Mouse (Mus musculus) embryonic facial prominence, embryonic 15.5 days (tissue): Measurements from ENCODE around the gene Zfp148. TPM values are rescaled to one million over a fixed set of nuclear protein-coding genes. Genes with fewer than 3 reads are reported as not detected.
"Not testable (repeated sequence)": the region's sequence is repeated elsewhere in the genome, so short reads cannot be mapped to it uniquely, and the experiment has no call there.

Source experiments
- ATAC-seq: fragments of 200-750 bp; cut with Nextera tagmentation; 2 replicates; pipeline ENCODE4 v1.8.0; 2017; ENCODE audit warnings: low read depth, moderate TSS enrichment; ENCODE audit not compliant: insufficient number of reproducible peaks, low FRiP score, low TSS enrichment
- H3K27ac ChIP-seq: fragments of 300-500 bp; sonication (generic); replicated peaks from 2 replicates; pipeline ENCODE4 v1.5.1; 2015; ENCODE audit warnings: mild to moderate bottlenecking, inconsistent platforms
- H3K27me3 ChIP-seq: fragments of 300-500 bp; sonication (generic); 2 replicates; pipeline ENCODE4 v1.6.1; 2015; ENCODE audit warnings: inconsistent platforms
- H3K36me3 ChIP-seq: fragments of 300-500 bp; sonication (generic); 2 replicates; pipeline ENCODE4 v1.6.1; 2015; ENCODE audit warnings: mild to moderate bottlenecking, inconsistent platforms
- H3K4me1 ChIP-seq: fragments of 300-500 bp; sonication (generic); 2 replicates; pipeline ENCODE4 v1.6.1; 2015; ENCODE audit warnings: inconsistent platforms
- H3K4me2 ChIP-seq: fragments of 300-500 bp; sonication (generic); replicated peaks from 2 replicates; pipeline ENCODE4 v1.6.1; 2015; ENCODE audit warnings: mild to moderate bottlenecking, inconsistent platforms
- H3K4me3 ChIP-seq: fragments of 300-500 bp; sonication (generic); replicated peaks from 2 replicates; pipeline ENCODE4 v1.5.1; 2015; ENCODE audit warnings: mild to moderate bottlenecking, inconsistent platforms
- H3K9ac ChIP-seq: fragments of 300-500 bp; sonication (generic); 2 replicates; pipeline ENCODE4 v1.6.1; 2015; ENCODE audit warnings: inconsistent platforms
- H3K9me3 ChIP-seq: fragments of 300-500 bp; sonication (generic); replicated peaks from 2 replicates; pipeline ENCODE4 v1.6.1; 2016; ENCODE audit warnings: inconsistent platforms
- WGBS: fragments of 180-500 bp; shearing (Covaris S2); methylation state at CpG from one replicate; pipeline ENCODE4 v1.1.7; 2015; 5-methylcytosine and 5-hydroxymethylcytosine counted together
- polyA plus RNA-seq: library from polyadenylated mRNA; unstranded; fragments of >200 nt; fragmentation: Nextera tagmentation; extraction: Ambion mirVana; gene quantifications from 2 replicates; pipeline ENCODE4 v1.2.1, GENCODE M21; 2015

Gene Zfp148
- polyA plus RNA-seq, 1 experiment from 2014 or later: 55.3 TPM

- Histone ChIP-seq H3K4me2 (peak overlapping the region; percentile 72), H3K27me3 (no peaks in the 10 kb centered on the region), H3K9me3 (no peaks in the 10 kb centered on the region), H3K27ac (peak overlapping the region; percentile 95), H3K4me1 (peaks cover 19% of the 10 kb centered on the region), H3K9ac (peak overlapping the region; percentile 90), H3K36me3 (no peaks in the 10 kb centered on the region), H3K4me3 (peak overlapping the region; percentile 87)
- 3% methylated on average over 18 of the region's 18 CpGs for WGBS
- ATAC-seq: no peak
Measured at GRCm38 (mm10) chr16:33381614-33382245, 1.1 kb downstream of the Zfp148 start.

DNA sequence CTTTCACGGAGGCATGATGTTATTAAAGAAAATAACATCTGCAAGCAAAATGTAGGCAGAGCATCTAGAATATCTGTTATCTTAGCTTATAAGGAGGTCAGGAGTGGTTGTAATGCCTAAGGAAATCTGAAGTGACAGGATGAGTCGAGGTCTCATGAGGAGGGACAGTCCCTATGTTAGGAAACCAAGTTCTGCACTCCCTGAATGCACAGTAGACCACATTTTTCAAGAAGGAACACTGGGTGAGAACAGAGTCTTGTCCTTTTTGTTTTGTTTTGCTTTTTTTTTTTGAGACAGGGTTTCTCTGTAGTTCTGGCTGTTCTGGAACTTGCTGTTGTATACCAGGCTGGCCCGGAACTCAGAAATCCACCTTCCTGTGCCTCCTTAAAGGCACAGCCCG is 1.7 kb downstream of the Zfp148 start:
- H3K4me2 ChIP-seq: peak overlapping the region; percentile 72
- peak overlapping the region; percentile 87 for H3K4me3 ChIP-seq
- H3K9me3 ChIP-seq: no peaks in the 10 kb centered on the region
- no peaks in the 10 kb centered on the region for H3K27me3 ChIP-seq
- no peak for ATAC-seq
- H3K9ac ChIP-seq: peak overlapping the region; percentile 90; the same call in 1 of the 2 replicates
- H3K36me3 ChIP-seq: no peaks in the 10 kb centered on the region
- peak overlapping the region; percentile 95 for H3K27ac ChIP-seq
- WGBS: 33% methylated on average over 4 of the region's 4 CpGs
- peaks cover 19% of the 10 kb centered on the region for H3K4me1 ChIP-seq

GRCm38 (mm10) chr16:33383584-33383983 is 2.9 kb downstream of the Zfp148 start:
- no peaks in the 10 kb centered on the region for H3K36me3 ChIP-seq

GRCm38 (mm10) chr16:33384057-33384456 is 3.4 kb downstream of the Zfp148 start:
- H3K4me3 ChIP-seq, H3K27me3 ChIP-seq, H3K36me3 ChIP-seq, H3K9ac ChIP-seq, ATAC-seq, H3K9me3 ChIP-seq, H3K27ac ChIP-seq, H3K4me2 ChIP-seq: not testable (repeated sequence)
- H3K4me1 ChIP-seq: peaks cover 19% of the 10 kb centered on the region
- 64% methylated on average over 2 of the region's 2 CpGs for WGBS

More at GRCm38 (mm10) chr16:33383584-33383983, 2.9 kb downstream of the Zfp148 start:
- Histone ChIP-seq H3K27ac (no peak overlapping the region), H3K4me1 (peaks cover 19% of the 10 kb centered on the region), H3K4me2 (no peak overlapping the region), H3K4me3 (no peak overlapping the region), H3K9ac (no peak overlapping the region), H3K27me3 (no peaks in the 10 kb centered on the region), H3K9me3 (no peaks in the 10 kb centered on the region)
- 92% methylated on average over 3 of the region's 3 CpGs for WGBS
- no peak for ATAC-seq

DNA sequence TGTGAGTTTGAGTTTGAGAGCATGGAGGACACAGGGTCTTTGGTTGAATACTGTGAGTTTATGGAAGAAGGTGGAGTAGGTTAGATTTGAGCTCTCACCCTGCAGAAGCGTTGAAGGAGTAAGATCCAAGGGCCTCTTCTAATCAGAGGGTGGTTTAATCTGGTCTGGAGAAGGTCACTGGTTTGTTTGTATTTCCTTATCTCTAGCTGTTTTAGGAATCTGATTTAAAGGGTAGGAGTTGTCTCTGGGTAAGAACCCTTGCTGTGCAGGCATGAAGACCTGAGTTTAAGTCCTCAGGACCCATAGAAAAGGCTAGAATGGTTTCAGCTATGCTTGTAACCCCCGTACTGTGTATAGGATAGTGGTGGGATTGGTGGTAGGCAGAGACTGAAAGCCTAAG is 6.4 kb downstream of the Zfp148 start:
- Histone ChIP-seq H3K4me2 (no peak overlapping the region), H3K4me1 (peaks cover 6% of the 10 kb centered on the region; the same call in 1 of the 2 replicates), H3K9me3 (no peaks in the 10 kb centered on the region), H3K36me3 (no peaks in the 10 kb centered on the region), H3K9ac (no peak overlapping the region), H3K27ac (no peak overlapping the region), H3K4me3 (no peak overlapping the region), H3K27me3 (no peaks in the 10 kb centered on the region)
- 94% methylated on average over 2 of the region's 2 CpGs for WGBS
- no peak for ATAC-seq

GRCm38 (mm10) chr16:33387420-33387819 is 6.8 kb downstream of the Zfp148 start:
- Histone ChIP-seq H3K27me3 (no peaks in the 10 kb centered on the region), H3K4me1 (peaks cover 2% of the 10 kb centered on the region; the same call in 1 of the 2 replicates), H3K9me3 (no peaks in the 10 kb centered on the region), H3K4me2 (no peak overlapping the region), H3K9ac (no peak overlapping the region), H3K27ac (no peak overlapping the region), H3K36me3 (no peaks in the 10 kb centered on the region), H3K4me3 (no peak overlapping the region)
- no peak for ATAC-seq
- 93% methylated on average over 2 of the region's 2 CpGs for WGBS

DNA sequence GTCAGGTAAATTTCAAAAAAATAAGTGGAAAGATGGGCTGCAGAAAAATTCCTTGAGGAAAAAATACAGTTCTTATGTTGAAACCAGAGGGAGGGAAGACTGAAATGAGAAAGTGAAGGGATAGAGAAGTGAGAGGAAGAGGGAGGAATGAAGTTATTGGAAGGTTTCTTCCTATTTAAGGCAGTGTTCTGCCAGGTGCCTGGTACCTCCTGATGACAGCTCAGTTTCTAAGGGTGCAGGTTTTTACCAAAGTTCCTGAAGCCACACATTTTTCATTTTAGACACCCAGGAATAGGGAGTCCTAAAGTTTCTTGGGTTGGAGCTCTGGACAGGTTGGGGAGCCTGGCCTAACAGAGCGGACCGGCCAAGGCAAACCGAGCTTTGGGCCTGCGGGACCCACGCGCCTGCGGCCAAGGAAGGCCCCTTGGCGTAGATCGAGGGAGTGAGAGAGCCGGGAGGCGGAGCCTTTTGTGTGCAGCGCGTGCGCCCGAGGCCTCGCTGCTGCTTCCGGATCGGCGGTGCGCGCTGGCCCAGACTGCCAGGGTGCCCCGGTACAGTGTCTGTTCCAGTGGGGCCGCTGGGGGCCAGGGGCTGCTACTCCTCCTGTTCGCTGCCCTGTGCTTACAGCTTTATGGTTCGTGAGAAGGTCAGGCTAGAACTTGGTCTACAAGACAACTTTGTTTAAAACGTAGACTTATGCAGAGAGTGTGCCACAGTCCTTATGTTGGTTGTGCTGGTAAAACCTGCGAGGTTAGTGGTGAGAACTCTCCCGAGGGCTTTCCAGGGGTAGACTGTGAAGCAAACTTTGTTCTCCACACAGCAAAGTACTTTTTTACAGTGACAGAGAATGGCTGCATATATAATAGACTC is 19.5 kb downstream of the Zfp148 start:
- peak overlapping the region; percentile 39 for H3K9ac ChIP-seq
- 1% methylated on average over 28 of the region's 28 CpGs for WGBS
- H3K4me1 ChIP-seq: peaks cover 24% of the 10 kb centered on the region
- peak; percentile 84 for ATAC-seq
- peak overlapping the region; percentile 71 for H3K27ac ChIP-seq
- no peaks in the 10 kb centered on the region for H3K27me3 ChIP-seq
- peak overlapping the region; percentile 73 for H3K4me2 ChIP-seq
- peak overlapping the region; percentile 46 for H3K4me3 ChIP-seq
- no peaks in the 10 kb centered on the region for H3K9me3 ChIP-seq
- no peaks in the 10 kb centered on the region for H3K36me3 ChIP-seq

GRCm38 (mm10) chr16:33400943-33401342 is 20.3 kb downstream of the Zfp148 start:
- Histone ChIP-seq H3K9me3 (no peaks in the 10 kb centered on the region), H3K4me3 (no peak overlapping the region), H3K9ac (no peak overlapping the region), H3K4me1 (peaks cover 24% of the 10 kb centered on the region), H3K27ac (no peak overlapping the region), H3K36me3 (no peaks in the 10 kb centered on the region), H3K27me3 (no peaks in the 10 kb centered on the region), H3K4me2 (no peak overlapping the region)
- WGBS: 55% methylated on average over 4 of the region's 4 CpGs
- ATAC-seq: no peak

- WGBS: 76% methylated on average over 2 of the region's 2 CpGs
- no peak for ATAC-seq
- H3K27ac ChIP-seq: no peak overlapping the region
Measured at GRCm38 (mm10) chr16:33403258-33403657, 22.6 kb downstream of the Zfp148 start.

DNA sequence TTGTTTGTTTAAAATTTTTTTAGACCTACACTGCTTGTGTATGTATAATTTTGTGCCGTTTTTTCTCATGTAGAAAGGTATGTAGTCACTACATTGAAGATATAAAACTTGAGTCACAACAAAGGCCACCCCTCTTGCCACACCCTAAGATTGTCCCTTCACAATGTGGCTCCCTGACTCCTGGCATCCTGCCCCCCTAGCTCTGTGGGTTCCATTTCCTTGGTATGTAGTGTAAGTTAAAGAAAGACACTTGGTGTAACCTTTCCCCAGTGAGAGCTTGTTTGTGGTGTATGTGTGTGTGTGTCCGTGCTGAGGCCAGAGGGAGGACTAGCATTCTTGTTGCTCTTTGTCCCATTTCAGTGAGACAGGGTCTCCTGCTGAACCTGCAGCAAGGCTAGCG is 23.4 kb downstream of the Zfp148 start:
- H3K4me3 ChIP-seq: no peak overlapping the region
- no peak for ATAC-seq
- no peaks in the 10 kb centered on the region for H3K27me3 ChIP-seq
- peaks cover 24% of the 10 kb centered on the region for H3K4me1 ChIP-seq
- H3K9ac ChIP-seq: no peak overlapping the region
- H3K36me3 ChIP-seq: no peaks in the 10 kb centered on the region
- H3K9me3 ChIP-seq: no peaks in the 10 kb centered on the region
- H3K27ac ChIP-seq: no peak overlapping the region
- 78% methylated on average over 3 of the region's 3 CpGs for whole genome bisulfite sequencing
- H3K4me2 ChIP-seq: no peak overlapping the region

More at GRCm38 (mm10) chr16:33403258-33403657, 22.6 kb downstream of the Zfp148 start:
- Histone ChIP-seq H3K9ac (no peak overlapping the region), H3K9me3 (no peaks in the 10 kb centered on the region), H3K4me1 (peaks cover 24% of the 10 kb centered on the region), H3K36me3 (no peaks in the 10 kb centered on the region), H3K4me3 (no peak overlapping the region), H3K4me2 (no peak overlapping the region), H3K27me3 (no peaks in the 10 kb centered on the region)

DNA sequence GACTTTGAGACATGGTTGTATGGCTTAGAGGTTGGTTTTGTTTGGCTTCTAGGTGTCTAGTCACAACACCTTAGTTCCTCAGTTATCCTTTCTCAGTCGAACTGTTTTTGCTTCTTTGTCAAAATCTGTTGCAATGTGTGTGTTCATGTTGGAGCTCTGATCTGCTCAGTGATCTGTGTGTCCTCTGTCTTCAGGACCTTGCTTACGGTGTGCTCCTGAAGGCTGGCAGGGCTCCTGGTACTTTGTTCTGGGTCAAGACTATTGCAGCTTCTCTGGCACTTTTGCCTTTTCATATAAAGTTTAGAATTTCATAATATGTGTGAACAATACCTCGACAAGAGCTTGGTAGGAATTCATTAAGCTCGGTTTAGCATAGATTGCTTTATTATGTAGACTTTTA is 24.9 kb downstream of the Zfp148 start:
- no peak for ATAC-seq
- Histone ChIP-seq H3K36me3 (no peaks in the 10 kb centered on the region), H3K27me3 (no peaks in the 10 kb centered on the region), H3K27ac (no peak overlapping the region), H3K9me3 (no peaks in the 10 kb centered on the region), H3K9ac (no peak overlapping the region), H3K4me2 (no peak overlapping the region), H3K4me1 (peaks cover 21% of the 10 kb centered on the region), H3K4me3 (no peak overlapping the region)
- WGBS: 72% methylated on average over 4 of the region's 4 CpGs
